Mouse (Mus musculus) sigmoid colon, adult 10 weeks (tissue): Measurements from ENCODE around the gene Acox2. TPM values are rescaled to one million over a fixed set of nuclear protein-coding genes. Genes with fewer than 3 reads are reported as not detected.

Source experiments
- polyA plus RNA-seq: library from polyadenylated mRNA; stranded (reverse); fragments of 350-450 nt; fragmentation: Illumina TruSeq; extraction: RNeasy Lipid Tissue Mini Kit (QIAGEN cat#74804); gene quantifications from one replicate; pipeline ENCODE4 v1.2.3, GENCODE M21; 2014; ENCODE audit warnings: low read depth, low replicate concordance

Gene Acox2
- polyA plus RNA-seq, result 0.47 TPM

DNA sequence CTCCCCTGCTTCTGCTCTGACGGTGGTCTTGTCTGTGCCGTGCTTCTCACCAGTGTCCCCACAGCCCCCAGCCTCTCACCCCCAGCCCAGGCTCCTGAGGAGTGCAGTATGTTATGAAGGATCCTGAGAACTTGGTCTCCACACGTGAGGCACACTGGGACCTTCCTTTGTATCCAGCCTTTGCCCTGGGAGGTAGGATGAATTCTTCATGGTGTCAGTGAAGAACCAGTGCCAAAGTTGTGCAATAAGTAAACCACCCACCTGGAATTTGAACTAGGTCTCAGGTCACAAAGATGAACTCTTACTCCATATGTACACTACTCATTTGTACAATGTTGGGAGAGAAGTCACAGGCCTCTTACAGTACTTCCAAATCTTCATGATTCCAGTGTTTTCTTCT is at the start of gene Acox2:
Gene Acox2, minus strand, starts transcription at position 188 of the 400 bp plus-strand sequence.

DNA sequence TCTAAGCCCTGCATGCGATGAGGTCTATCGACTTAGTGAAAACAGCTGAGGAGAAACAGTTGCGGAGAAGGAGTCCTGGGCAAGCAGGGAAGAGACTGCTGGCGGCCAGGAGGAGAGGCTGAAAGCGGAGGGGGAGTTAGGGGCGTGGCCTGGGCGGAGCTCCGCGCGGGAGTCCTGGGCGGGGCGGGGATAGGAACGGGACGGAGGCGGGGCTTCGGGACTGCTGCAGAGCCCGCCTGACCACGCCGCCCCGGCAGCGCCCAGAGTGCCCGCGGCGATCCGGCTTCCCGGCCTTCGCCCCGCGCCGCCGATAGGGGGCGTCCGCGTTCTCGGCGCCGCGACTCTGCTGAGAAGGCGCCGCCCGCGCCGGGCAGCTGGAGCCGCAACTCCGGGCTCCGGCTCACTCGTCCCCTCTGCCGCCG is 45.3 kb downstream of the Acox2 start, which contains the start of gene Kctd6:
Gene Kctd6, plus strand, starts transcription at position 338 of the 422 bp plus-strand sequence.

Other genes starting within 250 kb of the Acox2 start
- 39.5 TPM for gene Rpp14, start 179.0 kb downstream of the Acox2 start, polyA plus RNA-seq
- gene Pxk, start 161.1 kb downstream of the Acox2 start, polyA plus RNA-seq, result 60.5 TPM
- gene Pdhb, start 86.3 kb downstream of the Acox2 start, polyA plus RNA-seq, result 234 TPM
- gene Kctd6, start 45.2 kb downstream of the Acox2 start, polyA plus RNA-seq, result 23.4 TPM
- 2.1 TPM for gene Fam107a, start 58.7 kb upstream of the Acox2 start, polyA plus RNA-seq
- 227 TPM for gene Oit1, start 119.4 kb upstream of the Acox2 start, polyA plus RNA-seq